Mouse (Mus musculus) megakaryocyte-erythroid progenitor cell, adult 5 weeks (primary cell): ENCODE results near the gene Sec16a. TPM values are rescaled to one million over a fixed set of nuclear protein-coding genes. Genes with fewer than 3 reads are reported as not detected.

Source experiments
- polyA plus RNA-seq: library from polyadenylated mRNA; stranded (reverse); fragments of >175 nt; gene quantifications from 2 replicates; pipeline ENCODE4 v1.2.3, GENCODE M21; 2012

The Sec16a gene
- polyA plus RNA-seq: 30.5 and 33.9 TPM in 2 replicates

GRCm38 (mm10) chr2:26444946-26445665 is at the start of gene Sec16a:
Sec16a (minus strand) TSS chr2:26445216.

GRCm38 (mm10) chr2:26408515-26409356 is 36.3 kb downstream of the Sec16a start, which contains the start of gene Inpp5e:
Inpp5e (minus strand) TSS chr2:26409203.

GRCm38 (mm10) chr2:26389154-26389690 is 55.8 kb downstream of the Sec16a start, which contains the start of the genes Entr1 and Pmpca:
Entr1 (minus strand) TSS chr2:26389316.
Pmpca (plus strand) TSS chr2:26389339.

GRCm38 (mm10) chr2:26380131-26380771 is 64.8 kb downstream of the Sec16a start, which contains the start of gene Snapc4:
Snapc4 (minus strand) TSS chr2:26380653.

GRCm38 (mm10) chr2:26360772-26361171 is 84.2 kb downstream of the Sec16a start, which contains the start of gene Card9:
Card9 (minus strand) TSS chr2:26360918.

Other genes starting within 250 kb of the Sec16a start
- gene Lhx3, start 236.9 kb downstream of the Sec16a start, polyA plus RNA-seq: 0.06 TPM in 1 of 2 replicates, not detected in the other
- gene Qsox2, start 207.7 kb downstream of the Sec16a start, polyA plus RNA-seq: 5.6 TPM in 2 replicates
- 0.02 TPM in 2 replicates for gene Ccdc187, start 150.7 kb downstream of the Sec16a start, polyA plus RNA-seq
- 54.7 and 77.0 TPM in 2 replicates for gene Gpsm1, start 129.7 kb downstream of the Sec16a start, polyA plus RNA-seq
- 18.0 and 21.7 TPM in 2 replicates for gene Dnlz, start 93.1 kb downstream of the Sec16a start, polyA plus RNA-seq
- gene Card9, start 84.3 kb downstream of the Sec16a start, polyA plus RNA-seq: 222 and 257 TPM in 2 replicates
- gene Snapc4, start 64.6 kb downstream of the Sec16a start, polyA plus RNA-seq: 39.7 and 63.6 TPM in 2 replicates
- gene Entr1, start 55.9 kb downstream of the Sec16a start, polyA plus RNA-seq: 75.4 and 97.5 TPM in 2 replicates
- 385 and 421 TPM in 2 replicates for gene Pmpca, start 55.9 kb downstream of the Sec16a start, polyA plus RNA-seq
- gene Inpp5e, start 36.0 kb downstream of the Sec16a start, polyA plus RNA-seq: 13.3 and 16.9 TPM in 2 replicates
- gene Notch1, start 71.4 kb upstream of the Sec16a start, polyA plus RNA-seq: 44.7 and 51.9 TPM in 2 replicates
- 47.7 and 83.0 TPM in 2 replicates for gene Egfl7, start 134.8 kb upstream of the Sec16a start, polyA plus RNA-seq
- gene Gm20532, start 141.4 kb upstream of the Sec16a start, polyA plus RNA-seq: 0.26 and 0.64 TPM in 2 replicates
- 67.6 and 69.0 TPM in 2 replicates for gene Agpat2, start 159.2 kb upstream of the Sec16a start, polyA plus RNA-seq
- gene Fam69b, start 183.2 kb upstream of the Sec16a start, polyA plus RNA-seq: 9.0 and 14.8 TPM in 2 replicates
- 0.12 TPM in 1 of 2 replicates, not detected in the other for gene Lcn4, start 226.1 kb upstream of the Sec16a start, polyA plus RNA-seq